Mouse (Mus musculus) heart, adult 2 months (tissue): Measurements from ENCODE around the gene Zan.

ENCODE experiments used
- CTCF ChIP-seq: fragments of 200-600 bp; IDR thresholded peaks from 2 replicates; pipeline ENCODE4 v1.8.1; 2022; ENCODE audit warnings: antibody characterized with exemption, mild to moderate bottlenecking, moderate library complexity
- POLR2A ChIP-seq: fragments of 200-500 bp; IDR thresholded peaks from 2 replicates; pipeline ENCODE4 v1.6.1; 2011; ENCODE audit warnings: mild to moderate bottlenecking, low read depth, low read length, control low read depth; ENCODE audit not compliant: insufficient read depth

GRCm38 (mm10) chr5:137440216-137440855, 36.5 kb downstream of the Zan start:
- TF ChIP-seq CTCF (no peak), POLR2A (no peak)
